Mouse (Mus musculus): ENCODE data around the gene Galnt5.

Gene Galnt5

GRCm38 (mm10) chr2:57997752-57998430 is at the start of gene Galnt5:
Gene Galnt5 (plus strand): TSS chr2:57997884.
- DNase-seq, result no peak

- no peak for DNase-seq
Measured at GRCm38 (mm10) chr2:57951620-57952019, 46.1 kb upstream of the Galnt5 start.

GRCm38 (mm10) chr2:57960786-57961185 is 36.9 kb upstream of the Galnt5 start:
- DNase-seq, result no peak

- DNase-seq, result no peak
Measured at GRCm38 (mm10) chr2:57982248-57982647, 15.4 kb upstream of the Galnt5 start.

GRCm38 (mm10) chr2:57991084-57991483 is 6.6 kb upstream of the Galnt5 start:
- no peak for DNase-seq

- no peak for DNase-seq
Measured at GRCm38 (mm10) chr2:58001497-58001896, 3.8 kb downstream of the Galnt5 start.

GRCm38 (mm10) chr2:58007081-58007480 is 9.4 kb downstream of the Galnt5 start:
- DNase-seq, result no peak

- no peak for DNase-seq
Measured at GRCm38 (mm10) chr2:58023556-58023955, 25.9 kb downstream of the Galnt5 start.

- no peak for DNase-seq
Measured at GRCm38 (mm10) chr2:58026740-58027139, 29.1 kb downstream of the Galnt5 start.

- no peak for DNase-seq
Measured at GRCm38 (mm10) chr2:58029404-58029803, 31.7 kb downstream of the Galnt5 start.

GRCm38 (mm10) chr2:58031431-58031830 is 33.7 kb downstream of the Galnt5 start:
- DNase-seq, result no peak

- DNase-seq, result no peak
Measured at GRCm38 (mm10) chr2:58035635-58036034, 38.0 kb downstream of the Galnt5 start.

GRCm38 (mm10) chr2:58036926-58037325 is 39.2 kb downstream of the Galnt5 start:
- DNase-seq, result no peak

- no peak for DNase-seq
Measured at GRCm38 (mm10) chr2:58041867-58042266, 44.2 kb downstream of the Galnt5 start.

GRCm38 (mm10) chr2:58052821-58053581 is 55.3 kb downstream of the Galnt5 start, which contains the start of gene Ermn:
Gene Ermn (minus strand): TSS chr2:58052864.
- no peak for DNase-seq

GRCm38 (mm10) chr2:58055383-58055782 is 57.7 kb downstream of the Galnt5 start:
- DNase-seq, result peak; percentile 49

GRCm38 (mm10) chr2:58079849-58080248 is 82.2 kb downstream of the Galnt5 start:
- no peak for DNase-seq

GRCm38 (mm10) chr2:58086420-58086819 is 88.7 kb downstream of the Galnt5 start:
- DNase-seq, result no peak

- DNase-seq, result no peak
Measured at GRCm38 (mm10) chr2:58094818-58095217, 97.1 kb downstream of the Galnt5 start.

Data from kidney, adult 18-20 months (tissue).